Mouse (Mus musculus) mouse trophoblast stem cell (cell line): ENCODE results near the gene Pdzd2.

Source experiments
- in situ Hi-C, 2 experiments: fragments of 300-500 bp; cut with MseI, MboI; formaldehyde crosslinking; loops; 2 replicates in 1 of 2; 3 replicates in 1 of 2; pipeline ENCODE4 v1.15.1; 2025

The Pdzd2 gene

DNA sequence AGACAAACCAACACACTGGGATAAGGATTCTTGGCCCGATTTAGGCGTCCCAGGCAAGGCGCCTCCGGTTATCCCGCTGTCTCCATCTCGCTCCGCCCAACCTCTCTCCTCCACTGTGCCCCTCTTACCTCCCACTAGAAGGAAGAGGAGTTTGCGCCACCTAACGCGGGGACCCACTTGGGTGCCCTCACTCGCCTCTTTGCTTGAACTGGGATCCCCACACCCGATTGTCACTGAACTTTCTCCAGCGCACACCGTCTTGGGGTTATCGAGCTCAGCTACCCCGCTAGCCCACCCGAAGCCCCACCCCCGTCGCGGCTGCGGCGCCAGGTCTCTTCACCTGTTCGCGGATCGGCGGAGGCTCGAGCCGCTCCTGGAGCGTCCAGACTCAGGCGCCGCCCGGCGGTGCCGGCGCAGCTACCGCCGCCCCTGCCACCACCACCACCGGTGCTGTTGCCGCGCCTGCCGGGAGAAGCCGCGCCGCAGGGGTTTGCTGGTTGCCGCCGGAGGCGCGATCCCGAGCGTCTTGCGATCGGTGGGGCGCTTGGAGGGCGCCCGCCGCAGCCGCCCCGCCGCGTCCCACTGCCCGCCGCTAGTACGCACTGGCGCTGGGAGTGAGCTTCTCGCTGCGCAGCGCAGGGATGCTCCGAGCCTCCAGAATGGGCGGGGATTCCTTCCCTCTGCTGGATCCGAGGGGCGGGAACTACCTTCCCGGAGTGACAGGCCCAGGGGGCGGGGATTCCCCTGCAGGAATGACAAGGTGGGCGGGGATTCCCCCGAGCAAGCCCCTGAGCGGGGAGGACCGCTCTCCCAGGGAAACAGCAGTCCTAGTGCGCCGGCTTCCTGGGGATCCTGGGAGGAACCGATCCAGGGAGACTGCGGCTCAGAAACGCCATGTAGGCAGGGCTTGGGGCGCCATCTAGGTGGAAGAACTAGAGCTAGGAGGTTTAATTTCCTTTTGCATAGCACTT is at the start of gene Pdzd2:
Gene Pdzd2 (minus strand): TSS at position 648 of the 971 bp plus-strand sequence.
- in situ Hi-C loops: no loop called here

DNA sequence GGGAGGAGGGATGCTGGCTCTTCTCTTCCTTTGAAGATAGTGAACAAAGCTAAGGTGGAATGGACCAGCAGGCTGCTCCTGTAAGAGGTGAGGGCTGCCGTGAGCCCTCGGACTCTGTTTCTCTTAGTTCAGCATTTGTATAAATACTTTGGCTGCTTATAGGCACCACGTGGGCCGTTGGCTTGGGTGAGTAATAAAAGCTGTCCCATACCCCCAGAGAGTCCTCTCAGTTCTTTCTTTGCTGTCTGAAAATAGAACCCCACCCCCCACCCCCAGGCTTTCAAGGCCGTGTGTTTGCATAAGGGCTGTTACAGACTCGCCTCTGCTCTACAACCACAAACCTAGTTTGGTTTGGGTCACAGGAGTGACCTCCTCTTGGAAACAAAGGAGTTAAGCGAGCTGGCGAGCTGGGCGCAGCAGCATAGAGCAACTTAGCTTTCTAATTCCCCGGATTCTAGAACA is 49.7 kb upstream of the Pdzd2 start:
- in situ Hi-C loops: no loop called here

DNA sequence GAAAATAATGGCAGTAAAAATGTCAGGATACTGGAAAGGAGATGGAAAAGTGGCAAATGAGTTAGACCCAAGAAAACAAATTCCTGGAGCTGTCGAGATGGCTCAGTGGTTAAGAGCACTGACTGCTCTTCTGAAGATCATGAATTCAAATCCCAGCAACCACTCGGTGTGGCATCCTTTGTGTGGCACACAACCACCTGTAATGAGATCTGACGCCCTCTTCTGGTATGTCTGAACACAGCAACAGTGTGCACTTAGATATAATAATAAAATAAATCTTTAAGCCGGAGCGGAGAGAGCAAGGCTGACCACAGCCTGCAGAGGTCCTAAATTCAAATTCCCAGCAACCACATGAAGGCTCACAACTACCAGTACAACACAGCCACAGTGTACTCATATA is 48.8 kb upstream of the Pdzd2 start:
- in situ Hi-C loops: no loop called here

DNA sequence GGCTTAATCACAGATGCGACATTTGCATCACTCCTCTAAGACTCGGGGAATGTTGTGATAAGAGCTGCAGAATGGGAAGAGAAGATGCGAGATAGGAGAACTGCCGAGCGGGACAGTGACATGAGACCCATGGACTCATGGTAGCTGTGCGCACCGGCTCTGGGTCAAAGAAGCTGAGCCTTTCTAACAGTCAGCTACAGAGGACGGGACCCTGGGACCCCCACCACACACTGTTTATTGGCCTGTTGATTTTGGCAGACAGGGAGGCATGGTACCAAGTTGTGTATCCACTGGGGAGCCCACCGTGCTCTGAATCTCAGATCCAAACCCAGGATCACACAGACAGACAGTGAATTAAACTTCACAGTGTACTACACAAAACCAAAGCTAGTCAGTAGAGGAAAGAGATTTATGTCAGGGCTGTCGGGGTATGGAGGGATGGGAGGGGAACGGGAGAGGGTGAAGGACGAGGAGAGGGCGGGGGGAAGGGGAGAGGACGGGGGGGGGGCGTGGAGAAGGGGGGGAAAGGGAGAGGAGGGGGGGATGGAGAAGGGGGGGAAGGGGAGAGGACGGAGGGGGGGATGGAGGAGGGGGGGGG is 42.1 kb upstream of the Pdzd2 start:
- in situ Hi-C loops: no loop called here

GRCm38 (mm10) chr15:12781296-12781695 is 41.6 kb upstream of the Pdzd2 start:
- in situ Hi-C loops: no loop called here

DNA sequence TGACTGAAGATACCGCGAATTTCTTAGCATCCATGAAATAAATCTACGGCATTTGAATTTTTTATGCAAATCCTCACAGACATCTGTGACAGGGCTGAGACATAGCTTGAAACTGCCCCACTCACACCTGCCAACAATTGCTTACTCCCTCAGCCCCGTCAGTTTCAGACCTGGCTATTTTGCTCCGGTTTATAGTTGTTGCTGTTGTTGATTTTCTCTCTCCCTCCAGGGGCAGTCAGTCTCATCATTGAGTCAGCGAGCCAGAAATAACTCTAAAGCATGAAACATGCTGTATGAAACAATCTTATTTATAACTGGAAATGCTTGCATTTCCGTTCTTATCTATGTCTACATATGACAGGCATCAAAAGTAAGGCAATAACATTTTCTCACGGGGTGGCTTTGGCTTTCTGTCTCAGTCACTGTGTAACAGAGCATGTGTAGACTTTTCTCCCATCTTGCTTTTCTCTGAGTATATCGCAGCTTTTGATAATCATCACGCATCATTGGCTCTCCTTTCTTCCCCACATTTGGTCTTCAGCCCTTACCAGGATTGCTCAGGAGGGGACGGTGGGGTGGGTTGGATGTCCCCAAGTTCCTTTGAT is 34.5 kb upstream of the Pdzd2 start:
- in situ Hi-C loops: no loop called here

GRCm38 (mm10) chr15:12770958-12771357 is 31.2 kb upstream of the Pdzd2 start:
- in situ Hi-C loops: no loop called here

GRCm38 (mm10) chr15:12766848-12767247 is 27.1 kb upstream of the Pdzd2 start:
- in situ Hi-C loops: no loop called here

GRCm38 (mm10) chr15:12763147-12763546 is 23.4 kb upstream of the Pdzd2 start:
- in situ Hi-C loops: no loop called here

DNA sequence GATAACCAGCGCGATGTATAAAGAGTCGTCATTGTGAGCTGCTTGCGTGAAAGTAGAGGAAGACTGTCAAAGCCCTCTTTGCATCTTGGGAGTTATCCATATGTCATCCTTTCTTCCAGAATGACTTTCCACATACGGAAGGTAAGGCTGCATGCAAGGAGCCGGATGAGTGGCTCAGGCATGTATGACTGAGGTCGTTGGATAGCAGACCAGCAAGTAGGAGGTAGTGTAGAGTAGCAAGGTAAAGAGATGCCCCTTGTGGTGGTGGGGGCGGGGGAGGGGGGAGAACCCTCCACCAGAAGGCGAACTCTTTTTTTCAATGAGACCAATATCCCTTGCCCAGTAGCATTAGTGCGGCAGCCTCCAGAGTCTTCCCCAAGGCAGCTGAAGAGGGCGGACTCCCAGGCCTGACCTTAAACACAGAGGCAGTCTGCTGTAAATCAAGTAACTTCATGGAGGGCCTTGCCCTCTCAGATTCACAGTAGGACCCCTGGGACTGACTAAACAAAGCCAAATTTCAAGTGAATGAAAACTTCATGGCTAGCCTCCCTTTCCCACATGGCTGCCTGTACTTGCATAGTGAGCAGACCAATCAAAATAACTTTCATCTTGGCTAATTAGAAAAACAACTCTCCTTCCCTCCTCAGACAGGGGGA is 22.7 kb upstream of the Pdzd2 start:
- in situ Hi-C loops: no loop called here

GRCm38 (mm10) chr15:12760747-12761146 is 21.0 kb upstream of the Pdzd2 start:
- in situ Hi-C loops: no loop called here

DNA sequence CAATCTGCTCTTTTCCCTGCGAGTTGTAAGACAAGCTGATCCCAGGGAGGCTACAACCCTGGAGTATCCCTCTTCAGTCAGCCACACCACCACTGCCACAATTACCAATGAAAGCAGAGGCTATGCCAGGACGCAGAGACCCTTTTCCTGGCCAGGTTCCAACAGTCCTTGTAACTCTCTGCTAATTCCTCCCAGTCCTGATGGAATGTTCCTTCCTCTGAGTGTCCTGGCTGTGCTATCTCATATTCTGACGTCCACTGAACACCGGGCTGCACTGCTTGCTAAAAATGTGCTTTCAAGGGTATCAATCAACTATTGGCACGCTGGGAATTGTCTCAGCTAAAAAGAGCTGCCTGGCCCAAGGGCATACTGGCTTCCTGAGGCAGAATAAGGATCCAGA is 18.7 kb upstream of the Pdzd2 start:
- in situ Hi-C loops: no loop called here

DNA sequence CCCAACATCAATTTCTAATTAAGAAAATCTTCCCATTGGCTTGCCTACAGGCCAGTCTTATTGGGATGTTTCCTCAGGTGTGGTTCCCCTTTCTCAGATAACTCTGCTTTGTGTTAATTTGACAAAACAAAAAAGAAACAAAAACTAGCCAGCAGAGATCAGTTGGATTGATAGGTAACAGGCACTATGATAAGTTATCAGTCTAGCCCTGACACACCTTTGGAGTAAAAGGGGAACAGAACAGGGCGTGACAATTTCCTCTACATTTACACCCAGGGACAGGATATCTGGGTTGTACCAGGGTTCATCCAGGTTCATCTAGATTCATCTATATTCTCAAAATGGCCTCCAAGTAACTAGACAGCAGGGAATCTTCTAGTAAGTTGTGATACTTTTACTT is 18.0 kb upstream of the Pdzd2 start:
- in situ Hi-C loops: no loop called here

- in situ Hi-C loops: no loop called here
Measured at GRCm38 (mm10) chr15:12753201-12753600, 13.5 kb upstream of the Pdzd2 start.

DNA sequence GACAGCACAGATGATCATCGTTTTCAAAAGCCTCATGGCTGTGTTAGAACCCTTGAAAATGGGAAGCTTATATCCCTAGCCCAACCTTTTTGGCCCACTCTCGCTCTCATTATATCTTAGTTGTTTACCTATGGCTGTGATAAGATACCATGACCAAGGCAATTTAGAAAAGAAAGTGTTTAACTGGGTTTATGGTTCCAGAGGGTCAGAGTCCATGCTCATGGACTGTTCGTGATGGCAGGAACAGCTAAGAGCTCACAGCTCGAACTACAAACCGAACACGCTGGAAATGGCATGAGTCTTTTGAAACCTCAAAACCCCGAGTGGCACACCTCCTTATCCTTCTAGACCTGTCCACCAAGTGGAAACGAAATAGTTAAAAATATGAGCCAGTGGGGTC is 11.2 kb upstream of the Pdzd2 start:
- in situ Hi-C loops: no loop called here

DNA sequence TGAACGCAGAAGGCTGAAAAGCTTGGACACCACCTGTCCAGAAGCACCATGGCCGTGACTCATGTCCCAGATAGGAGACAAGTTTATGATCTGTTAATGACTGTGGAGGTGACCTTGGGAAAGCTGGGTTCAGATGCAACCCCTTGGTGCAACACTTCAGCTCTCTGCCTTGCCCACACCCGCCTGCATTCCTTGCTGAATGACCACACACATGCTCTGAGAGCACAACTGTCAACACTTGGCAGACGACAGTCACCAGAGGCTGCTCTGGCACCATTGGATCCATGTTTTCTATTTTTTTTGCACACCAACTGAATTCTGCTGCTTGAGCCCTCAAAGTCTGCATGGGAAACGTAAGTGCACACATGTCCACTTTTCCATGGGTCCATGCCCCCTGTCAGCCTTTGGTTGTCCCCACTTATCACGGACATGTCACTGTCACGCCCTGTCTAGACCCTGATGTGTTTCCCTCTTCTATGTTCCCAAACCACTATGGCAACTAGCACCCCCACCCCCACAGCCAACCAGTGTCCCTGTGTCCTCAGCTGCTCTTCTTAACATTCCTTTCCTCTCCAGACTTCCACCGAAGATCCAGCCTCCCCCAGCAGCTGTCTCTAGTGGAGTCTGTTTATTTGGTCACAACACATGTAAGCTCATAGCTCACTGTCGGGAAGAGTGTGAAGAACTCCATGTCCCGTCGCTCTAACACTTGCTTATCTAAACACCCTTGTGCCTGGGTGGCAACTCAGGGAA is 10.0 kb upstream of the Pdzd2 start:
- in situ Hi-C loops: no loop called here

DNA sequence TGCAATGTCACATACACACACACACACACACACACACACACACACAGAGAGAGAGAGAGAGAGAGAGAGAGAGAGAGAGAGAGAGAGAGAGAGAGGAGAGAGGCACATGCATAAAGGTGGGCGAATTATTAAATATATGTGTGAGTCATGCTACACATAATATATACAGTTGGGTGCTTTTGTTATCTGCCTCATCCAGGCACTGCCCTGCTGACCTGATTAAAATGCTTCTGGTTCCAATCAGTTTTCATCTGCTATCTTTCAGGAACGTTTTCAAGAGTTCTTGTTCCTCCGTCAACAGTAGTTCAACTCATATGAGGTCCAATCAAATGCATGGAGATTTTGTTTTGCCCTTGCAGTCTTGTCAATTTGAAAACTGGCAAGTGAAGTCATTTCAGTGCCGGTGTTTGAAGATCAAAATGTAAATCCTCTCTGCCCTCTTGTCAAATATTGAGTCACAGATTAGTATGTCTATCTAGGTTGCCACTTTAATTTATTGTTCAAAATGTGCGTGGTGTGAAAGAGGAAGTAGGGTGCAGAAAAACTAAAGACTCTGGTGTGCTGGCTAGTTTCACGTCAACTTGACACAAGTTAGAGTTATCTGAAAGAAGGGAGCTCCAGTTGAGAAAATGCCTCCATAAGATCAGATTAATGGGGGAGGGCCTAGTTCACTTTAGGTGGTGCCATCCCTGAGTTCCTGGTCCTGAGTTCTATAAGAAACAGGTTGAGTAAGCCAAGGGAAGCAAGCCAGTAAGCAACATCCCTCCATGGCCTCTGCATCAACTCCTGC is 2.6 kb upstream of the Pdzd2 start:
- in situ Hi-C loops: no loop called here

GRCm38 (mm10) chr15:12738301-12739093 is 1.2 kb downstream of the Pdzd2 start:
- in situ Hi-C loops: no loop called here

- in situ Hi-C loops: no loop called here
Measured at GRCm38 (mm10) chr15:12735208-12735607, 4.5 kb downstream of the Pdzd2 start.

GRCm38 (mm10) chr15:12734221-12734620 is 5.5 kb downstream of the Pdzd2 start:
- in situ Hi-C loops: no loop called here
